Mouse (Mus musculus) granulocyte monocyte progenitor cell, adult 5-6 weeks (primary cell): ENCODE results near the gene Gpr173. TPM values are rescaled to one million over a fixed set of nuclear protein-coding genes. Genes with fewer than 3 reads are reported as not detected.
A peak's percentile ranks its signal among the peaks of the same experiment; 100 is the strongest.
"Not testable (repeated sequence)": the region's sequence is repeated elsewhere in the genome, so short reads cannot be mapped to it uniquely, and the experiment has no call there.

Experiments used
- ATAC-seq: replicated peaks from 2 replicates; pipeline ENCODE4 v1.8.0; 2016; ENCODE audit warnings: mild to moderate bottlenecking, moderate TSS enrichment, inconsistent platforms; ENCODE audit not compliant: poor library complexity, severe bottlenecking
- total RNA-seq, 2 experiments: library from RNA; stranded (forward) in 1 of 2; stranded (reverse) in 1 of 2; fragments of 200-712, 200-1000 nt in 1 of 2; fragments of >200 nt in 1 of 2; fragmentation: Nextera tagmentation in 1 of 2; gene quantifications; 2 replicates each; pipeline ENCODE4 v1.2.3; 2014 to 2017

Gene Gpr173
- total RNA-seq (2014; fragmentation: Nextera tagmentation) = not detected in 2 replicates
- total RNA-seq (2017) = not detected in 2 replicates

DNA sequence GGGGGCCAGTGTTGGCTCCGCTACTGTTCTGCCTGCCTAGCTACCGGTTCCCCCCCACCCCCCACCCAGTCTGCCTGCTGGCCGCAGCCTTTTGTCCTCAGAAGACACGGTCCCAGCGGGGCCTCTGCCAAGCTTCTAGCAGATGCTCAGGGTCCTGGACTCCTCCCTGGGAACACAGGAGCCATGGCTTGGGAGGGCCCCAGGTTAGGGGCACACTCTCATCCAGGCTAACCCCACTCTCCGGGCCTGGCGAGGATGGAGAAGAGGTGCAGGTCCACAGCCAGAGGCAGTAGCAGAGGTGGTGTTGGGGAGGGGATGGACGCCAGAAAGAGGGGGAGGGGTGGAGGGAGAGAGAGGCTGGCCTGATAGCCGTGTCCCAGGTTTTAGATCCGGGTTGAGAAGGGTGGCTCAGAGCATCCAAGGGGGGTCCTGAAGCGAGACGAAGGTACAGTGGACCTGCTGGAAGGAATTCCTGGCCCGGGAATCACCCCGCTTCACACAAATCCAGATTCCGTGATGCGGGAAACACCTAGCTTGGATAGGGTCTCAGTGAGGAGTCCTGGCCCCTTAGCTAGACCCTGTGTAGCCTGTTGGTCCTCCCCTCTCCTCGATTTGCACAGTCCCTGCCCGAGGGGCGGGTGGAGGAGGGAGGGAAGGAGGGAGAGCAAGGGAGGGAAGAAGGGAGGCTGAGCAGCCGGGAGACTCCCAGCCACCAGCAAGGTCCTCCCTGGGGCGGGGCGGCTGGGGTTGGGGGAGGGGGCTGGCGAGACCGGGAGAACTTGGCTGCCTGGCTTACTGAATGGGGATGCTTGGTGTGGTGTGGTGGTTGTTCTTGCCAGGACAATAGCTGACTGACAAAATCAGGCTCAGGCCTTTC, at the start of gene Gpr173:
Gene Gpr173 (minus strand): TSS at position 308 of the 877 bp plus-strand sequence.
- no peak for ATAC-seq

DNA sequence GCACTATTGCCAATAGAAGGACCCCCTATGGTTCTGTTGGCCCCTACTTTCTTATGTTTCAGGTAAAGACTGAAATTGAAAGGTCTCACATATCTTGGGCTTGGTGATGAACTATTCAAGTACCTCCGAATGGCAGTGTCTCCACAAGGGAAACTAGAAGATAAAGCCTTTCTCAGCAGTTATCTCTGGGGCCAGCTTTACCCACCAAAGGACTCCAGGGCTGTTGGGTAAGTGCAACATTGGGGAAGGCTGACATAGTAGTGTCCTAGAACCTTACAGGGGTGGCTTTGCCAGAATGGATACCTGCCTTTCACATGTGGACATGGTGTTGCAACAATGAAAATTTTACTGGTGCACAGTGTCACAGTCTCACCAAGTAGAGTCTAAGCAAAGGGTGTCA, 34.7 kb upstream of the Gpr173 start:
- ATAC-seq = no peak

DNA sequence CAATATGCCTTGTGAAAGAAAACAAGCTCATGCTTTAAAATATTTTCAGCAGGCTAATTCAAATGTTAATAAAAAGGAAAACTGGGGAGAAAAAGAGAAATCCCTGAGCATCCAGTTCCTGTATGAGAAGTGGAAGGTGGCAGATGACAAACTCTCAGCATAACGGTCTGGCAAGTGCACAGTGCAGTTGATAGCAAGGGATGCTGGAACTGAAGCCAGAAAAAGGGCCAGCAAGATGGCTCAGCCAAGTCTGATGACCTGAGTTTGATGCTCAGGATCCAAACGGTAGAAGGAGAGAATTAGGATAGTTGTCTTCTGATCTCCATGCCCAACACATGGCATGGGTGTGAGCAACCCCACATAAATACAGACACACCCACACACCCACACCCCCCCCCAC, 31.6 kb upstream of the Gpr173 start:
- no peak for ATAC-seq

DNA sequence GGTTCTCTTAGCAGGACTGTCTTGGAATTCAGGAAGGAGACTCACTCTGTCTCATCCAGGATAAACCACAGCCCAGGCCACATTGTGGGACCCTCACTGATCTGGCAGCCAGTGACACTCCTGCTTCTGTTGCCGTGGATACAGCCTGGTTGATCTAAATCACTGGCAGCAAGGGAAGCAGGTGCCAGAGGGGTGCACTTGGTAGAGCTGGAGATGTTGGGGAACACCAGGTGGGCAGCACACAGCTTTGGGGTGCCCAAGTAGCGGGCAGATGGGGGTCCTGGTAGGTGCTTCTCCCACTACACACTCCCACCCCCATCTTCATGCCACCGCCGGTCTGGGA, 479 bp downstream of the Gpr173 start:
- no peak for ATAC-seq

DNA sequence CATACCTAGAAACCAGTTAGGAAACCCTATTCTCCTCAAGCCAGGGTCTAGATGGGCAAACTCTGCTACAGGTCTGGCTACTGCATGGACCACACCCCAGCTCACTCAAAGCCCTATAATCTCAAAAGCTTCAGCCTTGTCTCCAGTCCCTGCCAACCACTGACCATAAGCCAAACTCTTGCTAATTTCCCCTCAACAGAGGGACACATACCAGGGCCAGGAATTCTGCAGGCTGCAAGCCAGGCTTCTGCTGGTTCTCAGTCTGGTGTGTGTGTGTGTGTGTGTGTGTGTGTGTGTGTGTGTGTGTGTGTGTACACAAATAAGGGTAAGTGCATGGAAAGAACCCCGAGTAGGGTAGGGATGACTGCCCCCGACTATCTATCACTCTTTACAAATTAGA, 2.1 kb downstream of the Gpr173 start:
- ATAC-seq = no peak

DNA sequence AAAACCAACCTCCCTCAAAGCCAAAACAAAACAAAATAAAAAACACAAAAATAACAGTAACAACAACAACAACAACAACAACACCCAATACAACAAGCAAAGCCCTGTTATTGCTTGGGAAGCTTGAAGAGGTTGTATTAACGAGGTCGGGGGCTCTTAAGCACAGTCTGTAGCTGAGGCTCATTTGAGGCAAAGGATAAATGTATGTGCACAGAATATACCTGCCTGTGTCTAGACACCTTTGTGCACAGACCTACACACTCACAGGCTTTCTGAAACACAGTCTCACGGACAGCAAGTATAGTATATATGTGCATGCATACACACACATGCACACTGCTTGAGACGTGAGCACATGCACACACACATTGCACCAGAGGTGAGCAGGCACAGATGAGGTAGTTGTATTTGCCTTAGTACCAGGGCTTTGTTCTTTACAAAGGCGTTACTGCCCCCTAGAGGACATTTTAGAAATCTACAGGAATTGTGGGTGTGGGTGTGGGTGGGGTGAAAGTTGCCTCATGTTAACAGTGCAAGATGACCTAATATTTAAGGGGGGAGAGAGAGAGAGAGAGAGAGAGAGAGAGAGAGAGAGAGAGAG, 15.9 kb downstream of the Gpr173 start:
- ATAC-seq = peak; percentile 98

DNA sequence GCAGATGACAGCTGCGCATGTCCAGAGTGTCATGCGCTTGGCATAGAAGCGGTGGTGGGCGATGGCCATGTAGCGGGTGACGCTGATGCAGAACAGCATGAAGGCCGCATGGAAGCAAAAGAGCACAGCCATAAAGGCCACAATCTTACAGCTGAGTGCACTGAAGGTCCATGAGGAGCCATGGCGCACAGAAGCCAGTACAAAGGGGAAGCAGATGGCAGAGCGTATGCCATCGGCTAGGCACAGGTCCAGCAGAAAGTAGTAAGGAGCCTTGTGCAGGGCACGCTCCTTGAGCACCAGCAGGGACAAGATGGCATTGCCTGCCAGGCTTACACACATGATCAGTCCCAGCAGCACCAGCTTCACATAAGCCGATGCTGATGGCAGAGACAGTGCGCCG, 21.5 kb downstream of the Gpr173 start:
- ATAC-seq = no peak

DNA sequence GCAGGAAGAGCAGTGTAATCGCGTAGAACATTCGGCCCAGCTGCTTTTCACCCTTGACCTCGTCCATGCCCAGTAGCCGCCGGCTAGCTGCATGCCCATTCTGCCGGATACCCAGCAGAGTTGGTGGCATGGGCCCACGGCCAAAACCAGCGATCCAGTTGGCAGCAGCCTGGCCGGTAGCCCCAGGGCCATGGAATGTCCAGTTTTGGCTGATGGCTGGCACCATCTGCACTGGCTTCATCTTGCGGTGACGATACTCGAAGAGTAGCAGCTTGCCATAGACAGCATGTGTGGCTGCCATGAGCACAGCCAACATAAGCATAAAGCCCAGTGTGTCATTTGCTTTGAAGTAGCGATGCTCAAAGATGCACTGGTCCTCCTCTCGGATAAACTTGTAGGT, 21.9 kb downstream of the Gpr173 start:
- ATAC-seq = no peak

DNA sequence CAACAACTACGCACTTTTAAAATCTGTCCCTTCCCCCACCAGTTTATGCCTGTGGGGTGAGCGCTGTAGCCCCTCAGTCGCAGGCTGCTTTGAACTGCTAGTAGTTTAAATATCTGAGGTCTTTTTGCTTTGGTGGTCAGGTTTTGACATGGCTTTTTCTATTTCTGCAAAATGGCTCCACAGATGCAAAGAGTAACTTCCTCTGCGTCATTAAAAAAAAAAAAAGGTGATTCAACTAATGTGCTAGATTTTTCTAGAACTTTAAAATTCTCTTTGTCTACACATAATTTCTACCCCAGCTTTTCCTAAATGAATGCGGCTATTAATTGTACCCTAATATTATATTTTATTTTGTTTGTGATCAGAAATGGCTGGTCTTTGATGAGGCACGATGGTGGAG, 25.6 kb downstream of the Gpr173 start:
- ATAC-seq = no peak

DNA sequence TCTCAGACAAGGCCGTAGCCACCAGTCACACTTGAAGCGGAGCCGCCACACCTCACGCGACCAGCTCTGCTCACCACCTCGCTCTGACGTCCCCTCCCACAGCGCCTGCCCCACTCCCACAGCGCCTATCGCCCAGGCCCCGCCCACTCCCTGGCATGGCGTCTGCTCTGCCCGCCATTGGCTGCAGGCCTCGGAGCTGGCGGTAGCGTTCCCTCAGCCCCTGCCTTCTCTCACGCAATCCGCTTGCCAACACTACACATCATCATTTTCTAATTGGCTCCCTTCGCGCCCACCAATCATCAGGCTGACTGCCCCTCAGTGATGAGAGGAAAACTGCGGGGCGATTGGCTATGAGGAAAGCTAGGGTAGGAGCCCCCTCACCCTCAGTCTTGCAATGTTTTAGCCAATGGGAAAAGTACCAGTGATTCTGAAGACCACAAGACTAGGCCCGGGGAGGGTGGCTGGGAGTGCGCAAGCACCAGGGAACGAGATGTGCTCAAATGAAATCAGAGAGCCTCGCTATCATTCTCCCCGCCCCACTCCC, 26.1 kb downstream of the Gpr173 start, which contains the start of gene Tspyl2:
Gene Tspyl2 (minus strand): TSS at position 68 of the 544 bp plus-strand sequence.
- ATAC-seq = peak; percentile 96

DNA sequence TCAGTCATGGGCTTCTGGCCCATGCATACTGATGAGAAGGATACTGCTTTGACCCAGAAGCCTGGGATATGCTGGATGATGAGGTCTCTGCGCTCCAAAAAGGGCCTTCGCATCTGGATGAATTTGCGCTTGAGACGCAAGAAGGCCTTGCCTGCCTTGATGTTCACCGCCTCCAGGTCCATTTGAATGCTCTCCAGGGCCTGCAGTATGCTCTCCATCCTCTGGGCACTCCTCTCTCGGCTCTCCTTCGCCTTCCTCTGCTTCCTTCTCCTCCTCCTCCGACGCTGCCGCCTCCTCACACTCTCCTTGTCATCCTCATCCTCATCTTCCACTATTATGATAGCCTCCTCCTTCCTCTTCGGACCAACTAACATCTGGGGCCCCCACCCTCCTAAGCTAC, 27.0 kb downstream of the Gpr173 start:
- ATAC-seq = no peak

DNA sequence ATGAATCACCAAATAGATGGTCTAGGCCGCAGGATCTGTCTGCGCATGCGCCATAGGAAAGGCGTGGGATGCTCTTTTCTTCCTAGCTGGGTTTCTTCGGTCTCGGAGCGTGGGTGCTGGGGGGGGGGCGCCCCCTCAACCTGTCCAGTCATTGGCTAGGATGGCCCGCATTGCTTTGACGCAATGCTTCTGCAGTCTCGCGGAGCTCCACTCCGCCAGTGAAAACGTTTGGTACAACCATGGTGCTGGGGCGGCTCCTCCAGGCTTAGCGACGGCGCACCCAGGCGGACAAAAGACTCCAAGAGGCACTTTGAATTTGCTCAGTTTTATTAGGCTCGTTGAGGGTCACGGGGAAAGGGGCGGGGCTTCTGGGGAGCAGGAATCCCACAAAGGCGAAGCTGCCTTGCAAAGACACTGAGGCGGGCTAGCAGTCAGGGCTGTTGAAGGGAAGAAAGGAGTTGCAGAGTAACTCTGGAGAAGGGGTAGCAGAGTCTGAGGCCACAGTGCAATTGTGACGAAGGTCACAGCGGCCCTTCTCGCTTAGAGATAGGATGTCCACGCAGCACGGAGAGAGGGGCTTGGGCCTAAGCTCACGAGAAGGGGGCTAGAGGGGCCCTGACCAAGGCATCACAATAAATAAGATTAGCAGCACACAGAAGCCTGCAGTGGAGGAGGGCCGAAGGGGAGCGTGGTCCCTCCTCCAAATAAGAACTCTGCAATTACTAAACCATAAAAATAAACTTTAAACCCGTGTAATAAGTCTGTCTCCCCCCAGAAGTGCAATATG, 31.8 kb downstream of the Gpr173 start:
- peak; percentile 99 for ATAC-seq

DNA sequence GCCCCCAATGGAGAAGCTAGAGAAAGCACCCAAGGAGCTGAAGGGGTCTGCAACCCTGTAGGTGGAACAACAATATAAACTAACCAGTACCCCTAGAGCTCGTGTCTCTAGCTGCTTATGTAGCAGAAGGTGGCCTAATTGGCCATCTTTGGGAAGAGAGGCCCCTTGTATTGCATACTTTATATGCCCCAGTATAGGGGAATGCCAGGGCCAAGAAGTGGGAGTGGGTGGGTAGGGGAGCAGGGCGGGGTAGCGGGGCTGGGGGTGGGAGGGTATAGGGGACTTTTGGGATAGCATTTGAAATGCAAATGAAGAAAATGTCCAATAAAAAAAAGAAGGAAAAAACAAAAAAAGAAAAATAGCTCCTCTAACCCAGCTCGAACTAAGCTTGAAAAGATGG, 32.4 kb downstream of the Gpr173 start:
- not testable (repeated sequence) for ATAC-seq

DNA sequence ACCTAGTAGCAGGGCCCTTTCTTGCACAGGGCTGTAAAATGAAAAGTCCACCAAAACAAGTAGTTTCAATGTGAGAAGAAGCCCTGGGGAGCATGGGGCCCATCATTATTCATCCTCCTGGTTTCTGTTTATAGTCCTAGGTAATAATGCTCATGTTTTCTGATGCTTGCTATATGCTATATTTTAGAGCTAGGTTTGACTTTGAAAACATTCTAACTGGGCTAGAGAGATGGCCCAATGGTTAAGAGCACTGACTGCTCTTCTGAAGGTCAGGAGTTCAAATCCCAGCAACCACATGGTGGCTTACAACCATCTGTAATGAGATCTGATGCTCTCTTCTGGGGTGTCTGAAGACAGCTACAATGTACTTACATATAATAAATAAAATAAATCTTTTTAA, 39.1 kb downstream of the Gpr173 start:
- ATAC-seq = not testable (repeated sequence)

DNA sequence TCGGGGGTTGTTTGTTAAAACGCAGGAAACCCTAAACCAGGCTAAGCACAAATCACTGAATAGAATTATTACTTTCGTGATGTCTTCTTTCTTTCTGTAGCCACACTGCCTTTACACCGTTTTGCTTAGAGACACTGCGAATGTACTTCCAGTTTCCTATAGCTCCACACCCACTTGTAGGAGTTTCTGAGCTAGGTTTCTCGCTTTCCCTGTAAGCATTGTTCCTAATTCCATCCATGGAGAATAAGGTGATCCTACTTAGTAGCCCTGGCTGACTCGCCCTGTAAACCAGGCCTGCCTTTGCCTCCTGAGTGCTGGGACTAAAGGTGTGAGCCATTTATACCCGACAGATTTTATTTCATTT, 40.8 kb downstream of the Gpr173 start:
- ATAC-seq = peak; percentile 17; the same call in 1 of the 2 replicates

DNA sequence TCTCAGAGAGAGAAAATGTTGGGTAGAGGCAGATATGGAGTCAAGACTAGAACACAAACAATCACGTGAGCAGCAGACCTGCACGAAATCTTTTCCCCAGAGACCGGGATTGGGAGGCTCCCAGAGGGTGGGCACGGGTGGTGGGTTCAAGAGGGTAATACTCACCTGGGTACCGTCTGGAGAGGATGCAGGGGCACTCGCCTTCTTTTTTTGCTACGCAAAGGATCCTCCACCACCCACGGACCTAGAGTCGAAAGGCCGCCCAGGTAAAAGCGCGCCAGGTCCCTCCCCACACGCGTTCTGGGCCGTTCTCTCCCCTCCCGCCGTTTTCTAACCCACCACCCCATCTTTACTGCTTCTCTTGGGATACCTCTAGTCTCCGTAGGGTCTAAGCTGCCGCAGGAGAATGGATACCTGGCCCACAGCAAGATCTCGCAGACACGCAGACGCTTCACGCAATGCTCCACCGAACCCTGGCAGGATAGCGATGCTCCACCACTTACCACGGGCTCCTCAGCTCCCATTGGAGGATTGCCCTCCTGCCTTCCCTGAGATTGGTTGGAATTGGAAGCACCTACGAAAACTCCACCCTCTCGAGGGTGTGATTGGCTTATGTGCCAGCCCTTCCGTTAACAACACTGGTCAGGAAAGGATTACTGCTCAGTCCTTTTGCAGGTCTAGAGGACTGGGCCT, 41.4 kb downstream of the Gpr173 start, which contains the start of gene Kantr:
Gene Kantr (minus strand): TSS at position 500 of the 693 bp plus-strand sequence.
- peak; percentile 99 for ATAC-seq

DNA sequence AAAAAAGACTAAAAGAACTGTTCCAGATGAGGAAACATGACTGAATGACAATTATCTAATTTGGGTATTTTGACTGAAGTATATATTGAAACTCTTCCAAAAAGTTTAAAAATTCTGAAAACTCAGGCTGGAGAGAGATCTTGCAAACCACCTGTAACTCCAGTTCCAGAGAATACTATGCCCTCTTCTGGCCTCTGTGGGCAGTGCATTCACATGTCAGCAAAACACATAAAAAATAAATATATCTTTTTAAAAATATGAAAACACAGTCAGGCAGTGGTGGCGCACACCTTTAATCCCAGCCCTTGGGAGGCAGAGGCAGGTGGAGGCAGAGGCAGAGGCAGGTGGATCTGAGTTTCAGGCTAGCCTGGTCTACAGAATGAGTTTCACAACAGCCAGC, 44.9 kb downstream of the Gpr173 start:
- no peak for ATAC-seq

DNA sequence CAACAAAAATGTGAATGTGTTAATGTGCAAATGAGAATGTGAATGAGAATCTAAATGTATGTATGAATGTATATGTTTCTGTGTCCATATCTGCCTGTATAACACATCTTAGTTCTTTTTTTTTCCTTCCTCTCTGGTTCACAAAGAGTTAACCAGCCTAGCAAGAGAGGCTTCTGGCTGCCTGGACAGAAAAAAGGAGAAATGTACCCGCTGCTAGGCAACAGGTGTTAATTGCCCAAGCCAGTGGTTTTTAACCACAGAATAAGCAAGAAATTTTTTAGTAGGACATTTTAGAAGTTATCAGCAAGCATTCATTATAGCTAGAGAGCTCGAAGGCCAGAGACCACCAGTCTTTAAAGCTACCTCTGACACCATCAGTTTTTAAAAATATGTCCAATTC, 45.7 kb downstream of the Gpr173 start:
- ATAC-seq = peak; percentile 63

DNA sequence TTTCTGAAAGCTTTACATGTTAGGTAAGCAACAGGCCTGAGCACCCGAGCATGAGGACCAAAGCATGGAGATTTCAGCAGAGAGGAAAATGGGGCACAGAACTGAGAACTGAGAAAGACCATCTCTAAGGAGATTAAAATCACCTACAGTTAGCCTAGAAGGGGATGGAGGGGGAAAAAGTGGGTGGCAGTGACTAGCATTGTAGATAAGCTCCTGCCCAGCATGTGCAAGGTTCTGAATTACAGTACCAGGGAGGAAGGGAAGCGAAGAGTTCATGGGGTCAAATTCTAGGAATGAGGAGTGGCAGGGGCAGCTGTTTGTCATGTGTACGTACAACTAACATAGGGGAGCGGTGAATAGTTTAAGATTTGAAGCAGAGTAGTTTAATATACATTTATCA, 48.0 kb downstream of the Gpr173 start:
- no peak for ATAC-seq

DNA sequence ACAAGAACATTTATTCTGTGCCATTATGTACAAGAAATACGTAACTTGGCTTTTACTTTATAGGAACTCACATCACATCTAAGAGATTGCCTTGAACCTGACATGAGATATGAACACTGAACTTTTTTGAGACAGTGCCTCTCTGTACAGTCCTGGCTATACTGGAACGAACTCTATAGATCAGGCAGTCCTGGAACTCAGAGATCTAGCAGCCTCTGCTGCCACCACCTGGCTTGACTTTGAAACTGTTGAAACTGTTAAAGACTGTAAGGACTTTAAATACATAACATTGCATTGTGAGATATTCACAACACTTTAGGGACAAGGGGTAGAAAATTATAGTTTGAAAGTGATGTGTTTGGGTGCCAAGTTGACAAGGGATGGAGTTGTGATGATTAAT, 60.6 kb downstream of the Gpr173 start:
- ATAC-seq = peak; percentile 67
